Mouse (Mus musculus) intestine, postnatal 0 days (tissue): ENCODE measurements around the gene E130208F15Rik. TPM values are rescaled to one million over a fixed set of nuclear protein-coding genes. Genes with fewer than 3 reads are reported as not detected.

ENCODE experiments used
- ATAC-seq: fragments of 200-750 bp; cut with Nextera tagmentation; 2 replicates; pipeline ENCODE4 v1.8.0; 2017; ENCODE audit warnings: mild to moderate bottlenecking, moderate TSS enrichment, moderate library complexity
- H3K27ac ChIP-seq: fragments of 300-500 bp; sonication (generic); 2 replicates; pipeline ENCODE4 v1.5.1; 2014; ENCODE audit warnings: mild to moderate bottlenecking, low read depth, low read length, moderate library complexity
- H3K27me3 ChIP-seq: fragments of 300-500 bp; sonication (generic); replicated peaks from 2 replicates; pipeline ENCODE4 v1.6.1; 2014; ENCODE audit warnings: low read length, mixed read lengths; ENCODE audit not compliant: control insufficient read depth, insufficient read depth
- H3K36me3 ChIP-seq: fragments of 300-500 bp; sonication (generic); 2 replicates; pipeline ENCODE4 v1.6.1; 2014; ENCODE audit warnings: mild to moderate bottlenecking, moderate library complexity; ENCODE audit not compliant: control insufficient read depth, insufficient read depth
- H3K4me1 ChIP-seq: fragments of 300-500 bp; sonication (generic); replicated peaks from 2 replicates; pipeline ENCODE4 v1.6.1; 2014; ENCODE audit warnings: antibody characterized with exemption, low read length, mixed read lengths; ENCODE audit not compliant: control insufficient read depth, insufficient read depth
- H3K4me2 ChIP-seq: fragments of 300-500 bp; sonication (generic); replicated peaks from 2 replicates; pipeline ENCODE4 v1.6.1; 2014; ENCODE audit warnings: low read depth, mild to moderate bottlenecking, moderate library complexity
- H3K4me3 ChIP-seq: fragments of 300-500 bp; sonication (generic); 2 replicates; pipeline ENCODE4 v1.5.1; 2014; ENCODE audit warnings: low read depth, low read length
- H3K9ac ChIP-seq: fragments of 300-500 bp; sonication (generic); 2 replicates; pipeline ENCODE4 v1.6.1; 2014; ENCODE audit warnings: mild to moderate bottlenecking, low read depth, low read length
- H3K9me3 ChIP-seq: fragments of 300-500 bp; sonication (generic); 2 replicates; pipeline ENCODE4 v1.6.1; 2016; ENCODE audit warnings: mixed run types; ENCODE audit not compliant: control insufficient read depth
- CTCF ChIP-seq: sonication (generic); IDR thresholded peaks from 2 replicates; pipeline ENCODE4 v1.5.1; 2016; ENCODE audit warnings: low read depth, mild to moderate bottlenecking, control low read depth, antibody characterized with exemption, moderate library complexity
- WGBS: fragments of 180-500 bp; shearing (Covaris S2); extraction: QIAGEN DNeasy Blood & Tissue Kit; methylation state at CpG from one replicate; pipeline ENCODE4 v1.1.7; 2014; 5-methylcytosine and 5-hydroxymethylcytosine counted together
- polyA plus RNA-seq: library from polyadenylated mRNA; unstranded; fragments of >200 nt; fragmentation: Nextera tagmentation; extraction: Ambion mirVana; gene quantifications from 2 replicates; pipeline ENCODE4 v1.2.1, GENCODE M21; 2015

Gene E130208F15Rik
- polyA plus RNA-seq, 1 experiment from 2014 or later, result not detected

GRCm38 (mm10) chr7:30291215-30292131, 30.1 kb upstream of the E130208F15Rik start, which contains the start of gene Clip3:
Gene Clip3 (plus strand): TSS chr7:30291728.
- TF ChIP-seq CTCF, result no peak; the same call in 1 of the 2 replicates
- H3K4me1 ChIP-seq, result no peaks in the 10 kb centered on the region
- WGBS, result 7% methylated on average over 34 of the region's 35 CpGs
- peak within 1 kb of the TSS; percentile 49 for H3K4me3 ChIP-seq
- 0 out of 2 replicates have a peak within 1 kb of the TSS, but pooled peaks have one; percentile 21 for H3K27ac ChIP-seq
- H3K36me3 ChIP-seq, result no peaks in the 10 kb centered on the region
- peak within 1 kb of the TSS; percentile 45 for H3K9ac ChIP-seq
- H3K4me2 ChIP-seq, result peak within 1 kb of the TSS; percentile 59
- 0 out of 2 replicates have a peak, but pooled peaks have one; percentile 21 for ATAC-seq
- no peaks in the 10 kb centered on the region; the same call in 1 of the 2 replicates for H3K27me3 ChIP-seq
- H3K9me3 ChIP-seq, result no peaks in the 10 kb centered on the region

GRCm38 (mm10) chr7:30293795-30294194, 27.7 kb upstream of the E130208F15Rik start:
- Histone ChIP-seq H3K27me3 (no peaks in the 10 kb centered on the region; the same call in 1 of the 2 replicates), H3K9ac (no peak overlapping the region), H3K36me3 (peaks cover 2% of the 10 kb centered on the region; the same call in 1 of the 2 replicates), H3K27ac (no peak overlapping the region), H3K4me1 (no peaks in the 10 kb centered on the region), H3K4me3 (no peak overlapping the region), H3K4me2 (no peak overlapping the region), H3K9me3 (no peaks in the 10 kb centered on the region)
- ATAC-seq, result no peak
- 83% methylated on average over 13 of the region's 13 CpGs for WGBS
- no peak for TF ChIP-seq CTCF

- WGBS, result 74% methylated on average over 5 of the region's 5 CpGs
- H3K27me3 ChIP-seq, result no peaks in the 10 kb centered on the region; the same call in 1 of the 2 replicates
- ATAC-seq, result no peak
- H3K36me3 ChIP-seq, result peaks cover 7% of the 10 kb centered on the region; the same call in 1 of the 2 replicates
- no peaks in the 10 kb centered on the region for H3K4me1 ChIP-seq
- no peak overlapping the region for H3K27ac ChIP-seq
- TF ChIP-seq CTCF, result no peak
- H3K9ac ChIP-seq, result no peak overlapping the region
- no peaks in the 10 kb centered on the region for H3K9me3 ChIP-seq
- H3K4me3 ChIP-seq, result no peak overlapping the region
- no peak overlapping the region for H3K4me2 ChIP-seq
Observed at GRCm38 (mm10) chr7:30294296-30294695, 27.2 kb upstream of the E130208F15Rik start.

- no peak for TF ChIP-seq CTCF
- Histone ChIP-seq H3K27ac (no peak overlapping the region), H3K9me3 (no peaks in the 10 kb centered on the region), H3K9ac (no peak overlapping the region), H3K4me3 (no peak overlapping the region), H3K27me3 (no peaks in the 10 kb centered on the region; the same call in 1 of the 2 replicates), H3K4me1 (no peaks in the 10 kb centered on the region), H3K36me3 (peaks cover 12% of the 10 kb centered on the region; the same call in 1 of the 2 replicates), H3K4me2 (no peak overlapping the region)
- ATAC-seq, result no peak
- WGBS, result 47% methylated on average over 10 of the region's 10 CpGs
Observed at GRCm38 (mm10) chr7:30295103-30295502, 26.4 kb upstream of the E130208F15Rik start.

DNA sequence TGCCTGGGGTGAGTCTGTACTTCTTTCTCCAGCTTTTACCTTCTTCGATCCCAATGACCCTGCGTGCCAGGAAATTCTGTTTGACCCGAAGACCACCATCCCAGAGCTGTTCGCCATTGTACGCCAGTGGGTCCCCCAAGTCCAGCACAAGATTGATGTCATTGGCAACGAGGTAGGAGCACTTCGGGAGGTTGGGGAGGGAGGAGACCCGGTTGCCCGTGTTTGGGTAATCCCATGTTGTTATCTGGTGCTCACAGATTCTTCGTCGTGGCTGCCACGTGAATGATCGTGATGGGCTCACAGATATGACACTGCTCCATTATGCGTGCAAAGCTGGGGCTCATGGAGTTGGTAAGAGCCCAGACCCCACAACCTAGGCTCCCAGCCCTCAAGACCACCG, 24.7 kb upstream of the E130208F15Rik start:
- Histone ChIP-seq H3K27ac (no peak overlapping the region), H3K9me3 (no peaks in the 10 kb centered on the region), H3K4me2 (no peak overlapping the region), H3K9ac (no peak overlapping the region), H3K4me1 (no peaks in the 10 kb centered on the region), H3K36me3 (peaks cover 12% of the 10 kb centered on the region; the same call in 1 of the 2 replicates), H3K27me3 (no peaks in the 10 kb centered on the region; the same call in 1 of the 2 replicates), H3K4me3 (no peak overlapping the region)
- TF ChIP-seq CTCF, result no peak
- WGBS, result 90% methylated on average over 15 of the region's 15 CpGs
- no peak for ATAC-seq

- 83% methylated on average over 16 of the region's 16 CpGs for WGBS
- H3K9me3 ChIP-seq, result no peaks in the 10 kb centered on the region
- peaks cover 12% of the 10 kb centered on the region; the same call in 1 of the 2 replicates for H3K36me3 ChIP-seq
- H3K4me2 ChIP-seq, result no peak overlapping the region
- H3K4me3 ChIP-seq, result no peak overlapping the region
- H3K27ac ChIP-seq, result no peak overlapping the region
- H3K9ac ChIP-seq, result no peak overlapping the region
- ATAC-seq, result no peak
- TF ChIP-seq CTCF, result no peak
- H3K27me3 ChIP-seq, result no peaks in the 10 kb centered on the region
- H3K4me1 ChIP-seq, result no peaks in the 10 kb centered on the region
Observed at GRCm38 (mm10) chr7:30297266-30297665, 24.3 kb upstream of the E130208F15Rik start.
